Mouse (Mus musculus) stomach, postnatal 0 days (tissue): Measurements from ENCODE around the gene Khdrbs2. TPM values are rescaled to one million over a fixed set of nuclear protein-coding genes. Genes with fewer than 3 reads are reported as not detected.
A peak's percentile ranks its signal among the peaks of the same experiment; 100 is the strongest.
"Not testable (repeated sequence)": the region's sequence is repeated elsewhere in the genome, so short reads cannot be mapped to it uniquely, and the experiment has no call there.

Experiments used
- ATAC-seq: fragments of 200-750 bp; cut with Nextera tagmentation; 2 replicates; pipeline ENCODE4 v1.8.0; 2017; ENCODE audit not compliant: low FRiP score, low TSS enrichment
- DNase-seq: peaks from one replicate; pipeline ENCODE4 v3.0.0-alpha.2; 2016; ENCODE audit warnings: low spot score
- H3K27ac ChIP-seq: fragments of 300-500 bp; sonication (generic); replicated peaks from 2 replicates; pipeline ENCODE4 v1.5.1; 2014; ENCODE audit warnings: mild to moderate bottlenecking, control low read depth
- H3K27me3 ChIP-seq: fragments of 300-500 bp; sonication (generic); 2 replicates; pipeline ENCODE4 v1.6.1; 2014; ENCODE audit warnings: low read length; ENCODE audit not compliant: control insufficient read depth, insufficient read depth
- H3K36me3 ChIP-seq: fragments of 300-500 bp; sonication (generic); 2 replicates; pipeline ENCODE4 v1.6.1; 2014; ENCODE audit warnings: low read length, mixed read lengths; ENCODE audit not compliant: control insufficient read depth, insufficient read depth
- H3K4me1 ChIP-seq: fragments of 300-500 bp; sonication (generic); replicated peaks from 2 replicates; pipeline ENCODE4 v1.6.1; 2014; ENCODE audit warnings: antibody characterized with exemption; ENCODE audit not compliant: control insufficient read depth, insufficient read depth
- H3K4me2 ChIP-seq: fragments of 300-500 bp; sonication (generic); replicated peaks from 2 replicates; pipeline ENCODE4 v1.6.1; 2014; ENCODE audit warnings: low read depth, mild to moderate bottlenecking, control low read depth, moderate library complexity
- H3K4me3 ChIP-seq: fragments of 300-500 bp; sonication (generic); 2 replicates; pipeline ENCODE4 v1.5.1; 2014; ENCODE audit warnings: low read depth, low read length, control low read depth
- H3K9ac ChIP-seq: fragments of 300-500 bp; sonication (generic); 2 replicates; pipeline ENCODE4 v1.6.1; 2014; ENCODE audit warnings: mild to moderate bottlenecking, low read length, control low read depth, mixed read lengths
- H3K9me3 ChIP-seq: fragments of 300-500 bp; sonication (generic); 2 replicates; pipeline ENCODE4 v1.6.1; 2016; ENCODE audit warnings: low read length; ENCODE audit not compliant: control insufficient read depth
- CTCF ChIP-seq: IDR thresholded peaks from 2 replicates; pipeline ENCODE4 v1.5.1; 2016; ENCODE audit warnings: antibody characterized with exemption, low read depth, mild to moderate bottlenecking, moderate library complexity
- EP300 ChIP-seq: optimal IDR thresholded peaks from 2 replicates; pipeline ENCODE3; 2016; ENCODE audit warnings: antibody characterized with exemption
- WGBS: fragments of 180-500 bp; shearing (Covaris S2); extraction: QIAGEN DNeasy Blood & Tissue Kit; methylation state at CpG from one replicate; pipeline ENCODE4 v1.1.7; 2014; 5-methylcytosine and 5-hydroxymethylcytosine counted together
- polyA plus RNA-seq: library from polyadenylated mRNA; unstranded; fragments of >200 nt; fragmentation: Nextera tagmentation; extraction: Ambion mirVana; gene quantifications from 2 replicates; pipeline ENCODE4 v1.2.1, GENCODE M21; 2015

The Khdrbs2 gene
- polyA plus RNA-seq, 1 experiment from 2014 or later: 1.2 TPM

DNA sequence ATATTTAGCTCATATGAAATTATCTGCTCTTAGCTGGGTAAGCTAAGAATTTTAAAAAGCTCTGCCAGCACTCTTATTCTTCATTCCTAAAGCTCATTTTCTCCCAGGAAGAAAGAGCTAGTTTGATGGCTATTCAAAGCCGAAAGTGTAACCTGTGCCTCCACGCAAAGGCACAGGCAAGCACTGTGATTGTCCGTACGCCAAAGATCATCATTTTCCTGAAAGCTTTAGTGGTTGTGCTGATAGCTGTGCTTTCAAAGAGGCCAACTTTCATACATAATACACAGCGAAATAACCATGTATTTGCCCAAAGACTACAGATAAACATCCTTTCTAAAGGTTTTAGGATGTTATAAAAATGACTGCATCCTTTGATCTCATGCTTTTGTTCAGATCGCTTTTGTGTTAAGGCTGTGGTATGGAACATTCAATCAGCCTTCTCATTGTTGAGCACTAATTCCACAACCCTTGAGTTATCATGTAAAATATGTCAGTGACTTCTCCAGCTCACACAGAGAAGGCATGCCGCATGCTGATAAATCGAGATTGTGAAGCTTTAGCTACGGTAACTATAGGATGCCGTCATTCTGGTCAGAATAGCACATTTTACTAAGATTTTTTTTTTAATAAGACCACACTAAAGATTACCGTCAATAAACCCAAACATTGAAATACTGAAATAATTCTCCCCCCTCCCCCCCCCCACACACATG is 299.1 kb downstream of the Khdrbs2 start:
- ATAC-seq (no peak), DNase-seq (no peak)
- TF ChIP-seq CTCF: no peak
- no peak for TF ChIP-seq EP300
- 74% methylated on average over 11 of the region's 11 CpGs for WGBS
- Histone ChIP-seq H3K9ac (no peak overlapping the region), H3K4me1 (no peaks in the 10 kb centered on the region), H3K4me2 (no peak overlapping the region), H3K9me3 (no peaks in the 10 kb centered on the region), H3K36me3 (no peaks in the 10 kb centered on the region), H3K27me3 (no peaks in the 10 kb centered on the region), H3K27ac (no peak overlapping the region), H3K4me3 (no peak overlapping the region)

GRCm38 (mm10) chr1:32487944-32488343 is 315.4 kb downstream of the Khdrbs2 start:
- WGBS: 70% methylated on average over 2 of the region's 2 CpGs
- no peak overlapping the region for H3K27ac ChIP-seq
- H3K9me3 ChIP-seq: no peaks in the 10 kb centered on the region
- TF ChIP-seq CTCF (no peak), EP300 (no peak)
- H3K4me3 ChIP-seq: no peak overlapping the region
- no peaks in the 10 kb centered on the region for H3K36me3 ChIP-seq
- H3K4me2 ChIP-seq: no peak overlapping the region
- no peaks in the 10 kb centered on the region for H3K27me3 ChIP-seq
- no peak overlapping the region for H3K9ac ChIP-seq
- H3K4me1 ChIP-seq: no peaks in the 10 kb centered on the region
- ATAC-seq (no peak), DNase-seq (no peak)

GRCm38 (mm10) chr1:32503381-32503780 is 330.9 kb downstream of the Khdrbs2 start:
- H3K4me1 ChIP-seq: no peaks in the 10 kb centered on the region
- no peak overlapping the region for H3K4me3 ChIP-seq
- WGBS: 91% methylated on average over 6 of the region's 6 CpGs
- no peaks in the 10 kb centered on the region for H3K27me3 ChIP-seq
- no peaks in the 10 kb centered on the region for H3K36me3 ChIP-seq
- no peaks in the 10 kb centered on the region for H3K9me3 ChIP-seq
- no peak for TF ChIP-seq CTCF
- no peak for TF ChIP-seq EP300
- DNase-seq (no peak), ATAC-seq (no peak)
- H3K27ac ChIP-seq: no peak overlapping the region
- H3K4me2 ChIP-seq: no peak overlapping the region
- no peak overlapping the region for H3K9ac ChIP-seq

DNA sequence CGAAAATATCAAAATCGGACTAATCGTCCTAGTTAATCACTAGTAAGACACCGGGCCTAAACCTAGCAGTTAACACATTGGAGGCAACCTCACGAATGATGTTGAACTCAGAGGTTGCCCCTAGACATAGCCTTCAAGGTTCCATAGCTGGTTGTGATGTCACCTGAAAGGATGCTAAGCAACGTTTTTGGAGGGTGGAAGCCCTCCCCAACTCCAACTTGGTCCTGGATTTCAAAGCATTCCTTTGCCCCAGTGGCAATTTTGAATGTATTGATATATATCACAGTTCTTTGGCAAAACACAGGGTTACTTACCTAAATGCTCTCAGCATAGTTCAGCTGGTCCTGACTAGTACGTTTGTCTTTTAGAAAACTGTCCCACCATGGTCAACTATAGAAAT is 374.7 kb downstream of the Khdrbs2 start, which contains the start of gene Gm5415:
TSS of gene Gm5415 (minus strand) at position 101 of the 400 bp plus-strand sequence.
- not testable (repeated sequence) for H3K4me3 ChIP-seq, DNase-seq, H3K27me3 ChIP-seq, H3K4me1 ChIP-seq, H3K27ac ChIP-seq, ATAC-seq, H3K4me2 ChIP-seq, H3K9ac ChIP-seq, H3K36me3 ChIP-seq, H3K9me3 ChIP-seq
- WGBS: 71% methylated on average over 2 of the region's 7 CpGs

- Histone ChIP-seq H3K4me3 (no peak overlapping the region), H3K36me3 (no peaks in the 10 kb centered on the region), H3K9ac (no peak overlapping the region), H3K4me1 (no peaks in the 10 kb centered on the region), H3K9me3 (no peaks in the 10 kb centered on the region), H3K4me2 (no peak overlapping the region), H3K27me3 (no peaks in the 10 kb centered on the region), H3K27ac (no peak overlapping the region)
- DNase-seq (no peak), ATAC-seq (no peak)
- TF ChIP-seq CTCF (no peak), EP300 (no peak)
- 85% methylated on average over 3 of the region's 3 CpGs for WGBS
Measured at GRCm38 (mm10) chr1:32553459-32553858, 380.9 kb downstream of the Khdrbs2 start.

DNA sequence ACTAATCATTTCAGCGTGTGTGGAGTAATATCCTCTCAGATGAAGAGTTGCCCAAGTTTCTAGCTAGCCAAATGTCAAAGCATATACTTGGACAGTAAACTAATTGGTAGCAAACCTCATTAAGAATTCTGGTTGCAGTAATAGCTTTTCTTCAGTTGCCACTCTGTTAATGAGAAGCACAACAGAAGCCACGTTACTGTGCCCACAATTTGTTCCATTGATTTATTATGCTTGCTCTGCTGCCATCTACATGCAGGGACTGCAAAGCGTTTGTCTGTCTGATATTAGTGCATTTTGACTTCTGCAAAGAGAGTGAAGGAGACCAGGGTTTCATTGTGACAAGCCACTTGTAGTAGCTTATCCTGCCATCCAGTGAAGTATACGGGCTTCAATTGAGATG is 381.4 kb downstream of the Khdrbs2 start:
- TF ChIP-seq EP300 (no peak), CTCF (peak; percentile 69)
- no peaks in the 10 kb centered on the region for H3K27me3 ChIP-seq
- H3K9ac ChIP-seq: no peak overlapping the region
- no peak overlapping the region for H3K27ac ChIP-seq
- no peaks in the 10 kb centered on the region for H3K36me3 ChIP-seq
- no peak overlapping the region for H3K4me3 ChIP-seq
- no peaks in the 10 kb centered on the region for H3K4me1 ChIP-seq
- WGBS: 53% methylated on average over 4 of the region's 4 CpGs
- no peaks in the 10 kb centered on the region for H3K9me3 ChIP-seq
- no peak for DNase-seq
- no peak overlapping the region for H3K4me2 ChIP-seq
- no peak for ATAC-seq
